Mouse (Mus musculus) liver, embryonic 11.5 days (tissue): ENCODE data around the gene Leng8. TPM values are rescaled to one million over a fixed set of nuclear protein-coding genes. Genes with fewer than 3 reads are reported as not detected.
A peak's percentile ranks its signal among the peaks of the same experiment; 100 is the strongest.

ENCODE experiments used
- ATAC-seq: fragments of 200-750 bp; cut with Nextera tagmentation; replicated peaks from 2 replicates; pipeline ENCODE4 v1.8.0; 2017; ENCODE audit warnings: moderate number of reproducible peaks, mild to moderate bottlenecking, moderate TSS enrichment, moderate library complexity; ENCODE audit not compliant: low FRiP score
- DNase-seq: peaks from one replicate; pipeline ENCODE4 v3.0.0-alpha.2; 2017; ENCODE audit warnings: low spot score
- H3K27ac ChIP-seq: fragments of 300-500 bp; sonication (generic); 2 replicates; pipeline ENCODE4 v1.5.1; 2014; ENCODE audit warnings: mild to moderate bottlenecking, low read depth, low read length, control low read depth
- H3K27me3 ChIP-seq: fragments of 300-500 bp; sonication (generic); replicated peaks from 2 replicates; pipeline ENCODE4 v1.6.1; 2014; ENCODE audit warnings: low read length, mixed read lengths; ENCODE audit not compliant: control insufficient read depth, insufficient read depth
- H3K36me3 ChIP-seq: fragments of 300-500 bp; sonication (generic); 2 replicates; pipeline ENCODE4 v1.6.1; 2014; ENCODE audit warnings: mild to moderate bottlenecking, low read length, moderate library complexity, mixed read lengths; ENCODE audit not compliant: control insufficient read depth, insufficient read depth
- H3K4me1 ChIP-seq: fragments of 300-500 bp; sonication (generic); replicated peaks from 2 replicates; pipeline ENCODE4 v1.6.1; 2014; ENCODE audit warnings: low read length, mixed read lengths; ENCODE audit not compliant: control insufficient read depth, insufficient read depth
- H3K4me2 ChIP-seq: fragments of 300-500 bp; sonication (generic); 2 replicates; pipeline ENCODE4 v1.6.1; 2014; ENCODE audit warnings: mild to moderate bottlenecking, control low read depth, moderate library complexity
- H3K4me3 ChIP-seq: fragments of 300-500 bp; sonication (generic); 2 replicates; pipeline ENCODE4 v1.5.1; 2014; ENCODE audit warnings: low read depth, low read length, control low read depth
- H3K9ac ChIP-seq: fragments of 300-500 bp; sonication (generic); 2 replicates; pipeline ENCODE4 v1.6.1; 2014; ENCODE audit warnings: low read depth, low read length, control low read depth
- H3K9me3 ChIP-seq: fragments of 300-500 bp; sonication (generic); 2 replicates; pipeline ENCODE4 v1.6.1; 2016; ENCODE audit warnings: low read length, inconsistent platforms, mixed read lengths; ENCODE audit not compliant: control insufficient read depth
- WGBS: fragments of 180-500 bp; shearing (Covaris S2); extraction: QIAGEN DNeasy Blood & Tissue Kit; methylation state at CpG from one replicate; pipeline ENCODE4 v1.1.7; 2014; 5-methylcytosine and 5-hydroxymethylcytosine counted together
- polyA plus RNA-seq: library from polyadenylated mRNA; unstranded; fragments of >200 nt; fragmentation: Nextera tagmentation; extraction: Ambion mirVana; gene quantifications from 2 replicates; pipeline ENCODE4 v1.2.1, GENCODE M21; 2014

The Leng8 gene
- polyA plus RNA-seq, 1 experiment from 2014 or later = 48.1 TPM

DNA sequence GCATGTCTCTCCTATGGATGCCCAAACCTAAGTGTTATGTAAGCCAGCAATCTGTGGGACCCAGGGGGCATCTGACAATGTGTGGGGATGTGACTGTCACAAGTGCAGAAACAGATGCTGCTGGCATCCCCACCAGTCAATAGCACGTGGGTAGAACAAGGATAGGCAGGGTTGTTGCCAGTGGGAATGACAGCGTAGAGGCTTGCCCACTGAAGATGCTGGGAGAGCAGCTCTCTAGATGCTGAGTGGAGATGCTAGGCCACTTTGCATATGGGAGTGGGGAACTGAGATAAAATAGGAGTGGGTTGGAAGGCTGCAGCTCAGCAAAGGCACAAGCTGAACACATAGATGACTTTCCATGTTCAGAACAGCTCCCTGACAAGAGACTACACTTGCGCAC lies 4.3 kb upstream of the Leng8 start:
- H3K4me3 ChIP-seq = no peak overlapping the region
- no peak overlapping the region for H3K9ac ChIP-seq
- 89% methylated on average over 3 of the region's 3 CpGs for WGBS
- ATAC-seq (no peak), DNase-seq (no peak)
- H3K27ac ChIP-seq = no peak overlapping the region
- H3K4me1 ChIP-seq = peaks cover under 1% of the 10 kb centered on the region
- H3K9me3 ChIP-seq = no peaks in the 10 kb centered on the region
- H3K36me3 ChIP-seq = no peaks in the 10 kb centered on the region
- no peaks in the 10 kb centered on the region for H3K27me3 ChIP-seq
- H3K4me2 ChIP-seq = no peak overlapping the region

DNA sequence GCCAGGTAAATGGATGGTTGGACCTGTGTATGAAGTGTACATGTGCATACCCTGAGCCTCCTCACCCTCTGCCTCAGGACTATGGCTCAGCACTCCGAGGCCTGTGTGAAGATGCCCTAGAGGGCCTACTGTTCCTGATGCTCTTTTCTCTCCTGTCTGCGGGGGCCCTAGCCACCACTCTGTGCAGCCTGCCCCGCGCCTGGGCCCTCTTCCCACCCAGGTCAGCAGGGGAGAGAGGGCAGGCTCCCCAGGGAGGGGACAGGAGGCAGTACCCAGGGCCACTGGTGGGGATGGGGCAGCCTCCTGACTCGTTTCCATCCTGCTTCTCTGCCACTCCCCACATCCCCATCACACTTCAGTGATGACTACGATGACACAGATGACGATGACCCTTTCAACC lies 3.8 kb upstream of the Leng8 start:
- ATAC-seq (no peak), DNase-seq (no peak)
- Histone ChIP-seq H3K9me3 (no peaks in the 10 kb centered on the region), H3K36me3 (no peaks in the 10 kb centered on the region), H3K4me2 (no peak overlapping the region), H3K4me1 (peaks cover 4% of the 10 kb centered on the region), H3K27ac (no peak overlapping the region), H3K9ac (no peak overlapping the region), H3K4me3 (no peak overlapping the region), H3K27me3 (no peaks in the 10 kb centered on the region)
- 79% methylated on average over 7 of the region's 7 CpGs for WGBS

DNA sequence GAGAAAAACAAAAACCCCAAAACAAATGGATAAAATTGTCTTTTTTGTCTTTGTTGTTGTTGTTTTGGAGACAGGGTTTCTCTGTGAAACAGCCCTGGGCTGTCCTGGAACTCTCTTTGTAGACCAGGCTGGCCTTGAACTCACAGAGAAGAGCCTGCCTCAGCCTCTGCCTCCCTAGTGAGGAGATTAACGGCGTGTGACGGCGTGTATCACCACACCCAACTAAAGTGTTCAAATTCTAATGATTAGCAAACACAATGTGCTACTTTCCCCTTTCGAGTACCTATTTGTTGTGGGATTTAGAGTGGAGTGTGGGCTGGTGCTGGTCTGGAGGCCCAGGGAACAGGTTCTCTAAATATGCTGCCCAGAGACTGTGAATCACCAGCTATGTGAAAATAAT lies 1.9 kb upstream of the Leng8 start:
- Histone ChIP-seq H3K36me3 (peaks cover 12% of the 10 kb centered on the region), H3K9ac (no peak overlapping the region), H3K9me3 (no peaks in the 10 kb centered on the region), H3K27me3 (no peaks in the 10 kb centered on the region), H3K27ac (no peak overlapping the region), H3K4me1 (peaks cover 9% of the 10 kb centered on the region), H3K4me2 (no peak overlapping the region), H3K4me3 (no peak overlapping the region)
- no peak for DNase-seq
- WGBS = 81% methylated on average over 5 of the region's 5 CpGs
- no peak for ATAC-seq

DNA sequence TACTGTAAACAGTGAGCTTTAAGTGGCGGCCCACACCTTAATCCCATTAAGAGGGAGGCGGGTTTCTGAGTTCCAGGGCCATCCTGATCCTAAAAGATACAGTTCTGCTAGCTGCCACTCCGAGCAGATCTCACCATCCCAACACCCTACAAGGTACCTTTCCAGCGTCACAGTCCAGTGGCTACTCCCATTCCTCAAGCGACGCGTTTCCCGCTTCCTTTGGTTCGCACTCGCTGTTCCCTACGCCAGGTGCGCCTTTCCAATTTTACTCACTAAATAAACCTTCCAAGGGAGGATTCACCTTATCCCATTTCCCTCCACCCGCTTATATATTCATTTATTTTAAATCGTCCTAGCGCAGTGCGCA lies 452 bp upstream of the Leng8 start:
- peaks cover 24% of the 10 kb centered on the region for H3K36me3 ChIP-seq
- H3K4me3 ChIP-seq = peak overlapping the region; percentile 94
- H3K27ac ChIP-seq = peak overlapping the region; percentile 77; the same call in 1 of the 2 replicates
- peaks cover 9% of the 10 kb centered on the region for H3K4me1 ChIP-seq
- no peaks in the 10 kb centered on the region for H3K9me3 ChIP-seq
- H3K4me2 ChIP-seq = peak overlapping the region; percentile 77
- H3K27me3 ChIP-seq = no peaks in the 10 kb centered on the region
- peak; percentile 56 for DNase-seq
- peak; percentile 16 for ATAC-seq
- H3K9ac ChIP-seq = peak overlapping the region; percentile 77
- WGBS = 0% methylated on average over 16 of the region's 16 CpGs

DNA sequence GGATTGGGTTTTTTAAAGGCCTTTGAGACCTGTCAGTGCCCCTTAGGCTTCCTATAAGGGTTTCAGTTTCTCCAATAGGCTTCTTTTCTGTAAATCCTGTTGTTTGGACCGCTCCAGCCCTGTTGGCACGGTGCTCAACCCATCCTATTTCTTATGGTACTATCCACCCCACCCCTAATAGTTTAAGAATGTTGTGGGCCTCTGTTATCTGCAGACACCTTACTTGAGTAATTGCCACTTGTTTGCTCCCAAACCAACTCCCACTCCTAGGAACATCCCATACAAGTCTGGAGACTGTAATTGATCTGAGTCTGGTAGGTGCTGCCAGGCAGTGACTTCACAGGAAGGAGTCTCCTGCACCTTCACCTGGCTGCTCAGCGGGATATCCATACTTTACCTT lies 907 bp downstream of the Leng8 start:
- no peaks in the 10 kb centered on the region for H3K27me3 ChIP-seq
- peaks cover 9% of the 10 kb centered on the region for H3K4me1 ChIP-seq
- peak overlapping the region; percentile 88; the same call in 1 of the 2 replicates for H3K27ac ChIP-seq
- peak overlapping the region; percentile 91 for H3K4me2 ChIP-seq
- no peak for DNase-seq
- no peaks in the 10 kb centered on the region for H3K9me3 ChIP-seq
- peak overlapping the region; percentile 94 for H3K4me3 ChIP-seq
- ATAC-seq = no peak
- H3K36me3 ChIP-seq = peaks cover 34% of the 10 kb centered on the region
- 51% methylated on average over 3 of the region's 3 CpGs for WGBS
- peak overlapping the region; percentile 89 for H3K9ac ChIP-seq

DNA sequence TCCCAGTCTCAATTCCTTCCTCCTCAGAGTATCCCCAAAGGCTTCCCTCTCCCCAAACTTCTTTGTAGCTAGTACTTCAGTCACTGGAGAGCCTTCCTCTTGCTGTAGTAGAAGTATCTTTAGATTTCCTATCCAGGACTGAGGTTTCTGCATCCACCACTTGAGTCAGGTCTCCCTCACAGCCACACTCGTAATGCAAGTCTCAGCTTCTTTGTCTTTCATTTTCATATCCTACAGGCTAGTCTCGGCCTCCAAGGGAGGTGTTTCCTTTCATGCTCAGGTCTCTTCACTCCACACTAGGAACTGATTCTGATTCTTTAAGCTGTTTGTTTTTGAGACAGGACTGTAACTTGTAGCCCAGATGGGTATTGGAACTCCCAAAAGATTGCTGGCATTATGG lies 1.3 kb downstream of the Leng8 start:
- peak overlapping the region; percentile 94 for H3K4me3 ChIP-seq
- no peak overlapping the region for H3K27ac ChIP-seq
- ATAC-seq (no peak), DNase-seq (no peak)
- H3K4me1 ChIP-seq = peaks cover 9% of the 10 kb centered on the region
- H3K9me3 ChIP-seq = no peaks in the 10 kb centered on the region
- 88% methylated on average over 2 of the region's 2 CpGs for WGBS
- peak overlapping the region; percentile 89; the same call in 1 of the 2 replicates for H3K9ac ChIP-seq
- peak overlapping the region; percentile 91 for H3K4me2 ChIP-seq
- peaks cover 39% of the 10 kb centered on the region for H3K36me3 ChIP-seq
- H3K27me3 ChIP-seq = no peaks in the 10 kb centered on the region

DNA sequence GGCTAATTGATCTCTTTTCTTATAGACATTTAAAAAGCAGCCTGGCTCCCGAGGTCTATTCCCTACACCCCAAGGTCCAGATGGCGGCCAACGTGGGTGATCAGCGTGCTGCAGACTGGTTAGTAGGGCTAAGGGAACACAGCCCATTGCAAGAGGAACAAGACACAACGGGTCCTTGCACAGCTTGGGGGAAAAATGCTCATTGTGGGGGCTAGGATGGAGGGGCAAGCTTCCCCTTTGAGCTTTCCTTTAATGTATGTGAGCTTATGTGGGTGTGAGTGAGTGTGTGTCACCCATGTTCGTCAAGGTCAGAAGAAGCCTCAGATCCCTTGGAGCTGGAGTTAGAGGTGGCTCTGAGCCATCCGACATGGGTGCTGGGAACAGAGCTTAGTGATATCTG lies 1.8 kb downstream of the Leng8 start:
- peak overlapping the region; percentile 17; the same call in 1 of the 2 replicates for H3K4me3 ChIP-seq
- ATAC-seq = no peak
- no peak for DNase-seq
- H3K4me2 ChIP-seq = peak overlapping the region; percentile 91; the same call in 1 of the 2 replicates
- 90% methylated on average over 7 of the region's 7 CpGs for WGBS
- H3K27ac ChIP-seq = no peak overlapping the region
- H3K9ac ChIP-seq = no peak overlapping the region
- no peaks in the 10 kb centered on the region for H3K27me3 ChIP-seq
- peaks cover 9% of the 10 kb centered on the region for H3K4me1 ChIP-seq
- H3K36me3 ChIP-seq = peaks cover 44% of the 10 kb centered on the region
- H3K9me3 ChIP-seq = no peaks in the 10 kb centered on the region

DNA sequence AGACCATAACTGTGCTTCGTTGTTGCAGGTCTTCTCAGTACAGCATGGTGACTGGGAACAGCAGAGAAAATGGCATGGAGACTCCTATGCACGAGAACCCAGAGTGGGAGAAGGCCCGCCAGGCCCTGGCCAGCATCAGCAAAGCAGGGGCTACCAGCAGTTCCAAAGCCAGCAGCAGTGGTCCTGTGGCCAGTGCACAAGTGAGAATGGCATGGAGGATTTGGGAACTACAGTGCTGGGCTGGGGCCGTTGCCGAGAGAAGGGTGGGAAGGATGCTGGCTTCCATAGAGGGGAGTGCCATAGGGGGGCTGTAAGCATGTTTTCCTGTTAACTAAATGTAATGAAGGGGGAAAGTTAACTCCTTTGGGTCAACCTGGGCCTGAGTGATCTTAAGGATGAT lies 2.6 kb downstream of the Leng8 start:
- Histone ChIP-seq H3K9ac (no peak overlapping the region), H3K36me3 (peaks cover 51% of the 10 kb centered on the region), H3K9me3 (no peaks in the 10 kb centered on the region), H3K4me2 (no peak overlapping the region), H3K27me3 (no peaks in the 10 kb centered on the region), H3K27ac (no peak overlapping the region), H3K4me1 (peaks cover 9% of the 10 kb centered on the region), H3K4me3 (peak overlapping the region; percentile 5; the same call in 1 of the 2 replicates)
- WGBS = 91% methylated on average over 5 of the region's 5 CpGs
- no peak for DNase-seq
- no peak for ATAC-seq

DNA sequence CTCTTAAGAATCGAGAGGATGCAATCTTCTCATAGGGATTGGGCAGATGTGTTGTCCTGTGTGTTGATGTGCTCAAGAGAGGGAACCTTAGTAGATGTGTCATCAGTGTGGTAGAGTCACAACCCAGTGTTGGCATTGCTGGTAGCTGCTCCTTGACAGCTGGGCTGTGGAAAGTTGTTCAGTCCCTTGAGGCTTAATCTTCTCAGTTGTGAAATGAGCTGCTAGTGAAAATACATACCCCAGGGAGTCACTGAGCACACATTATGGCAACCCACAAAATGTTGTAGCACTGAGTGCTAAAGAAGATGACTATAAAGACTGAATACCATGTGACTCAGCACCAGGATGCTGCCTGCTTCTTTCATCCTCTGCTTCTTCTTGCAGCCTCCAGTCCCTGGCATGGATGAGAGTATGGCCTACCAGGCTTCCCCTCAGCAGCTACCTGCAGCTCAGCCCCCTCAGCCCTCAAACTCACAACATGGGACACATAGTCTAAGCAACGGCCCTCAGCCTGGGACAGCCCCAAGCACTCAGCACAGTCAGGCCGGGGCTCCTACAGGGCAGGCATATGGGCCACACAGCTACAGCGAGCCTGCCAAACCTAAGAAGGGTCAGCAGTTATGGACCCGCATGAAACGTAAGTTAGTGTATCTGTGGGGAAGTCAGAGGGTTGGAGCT lies 4.9 kb downstream of the Leng8 start:
- H3K36me3 ChIP-seq = peaks cover 74% of the 10 kb centered on the region
- no peak overlapping the region for H3K9ac ChIP-seq
- ATAC-seq (no peak), DNase-seq (no peak)
- H3K4me2 ChIP-seq = no peak overlapping the region
- H3K27me3 ChIP-seq = no peaks in the 10 kb centered on the region
- H3K27ac ChIP-seq = no peak overlapping the region
- H3K4me1 ChIP-seq = peaks cover 13% of the 10 kb centered on the region
- WGBS = 94% methylated on average over 6 of the region's 6 CpGs
- no peak overlapping the region for H3K4me3 ChIP-seq
- no peaks in the 10 kb centered on the region for H3K9me3 ChIP-seq
